Mouse (Mus musculus) G1E (cell line): Measurements from ENCODE around the gene Nyap2.

ENCODE experiments used
- CTCF ChIP-seq: IDR thresholded peaks from 2 replicates; pipeline ENCODE4 v1.5.1; 2012; ENCODE audit warnings: low read depth, low read length, inconsistent platforms, mixed read lengths
- TAL1 ChIP-seq: conservative IDR thresholded peaks from 2 replicates; pipeline ENCODE4 v1.6.1; 2012; ENCODE audit warnings: low read depth, low read length, inconsistent platforms, mixed read lengths

DNA sequence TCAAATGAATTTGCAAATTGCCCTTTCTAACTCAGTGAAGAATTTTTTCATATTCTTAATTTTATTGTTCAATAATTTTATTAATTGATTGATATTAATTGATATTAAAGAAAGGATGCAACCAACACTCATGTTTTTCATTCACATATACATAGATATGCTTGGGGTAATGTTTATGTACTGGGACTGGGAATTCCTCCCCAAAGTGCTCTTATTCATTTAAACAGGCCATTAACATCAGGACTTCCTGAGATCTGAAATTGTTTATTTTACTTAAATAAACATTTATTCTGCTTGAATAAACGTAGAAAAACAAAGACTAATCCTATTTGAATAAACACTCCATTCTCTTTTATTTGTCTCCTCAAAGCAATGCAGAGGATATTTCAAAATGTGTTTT, 311.0 kb downstream of the Nyap2 start:
- TF ChIP-seq TAL1 (no peak), CTCF (no peak)
